Comparison of ENCODE assay signal across 8 mouse cellular contexts in genomic region chr2:127070435-127070841, GRCm38 (mm10). TPM values are rescaled to one million over a fixed set of nuclear protein-coding genes. Genes with fewer than 3 reads are reported as not detected.
DNase-seq lines count a peak whose midpoint lies in the region; ATAC-seq lines count a peak whose summit lies in the region.

Blvra (plus strand) TSS chr2:127070665.

- H3K9me3 ChIP-seq in intestine, embryonic 14.5 days (ENCODE audit: control insufficient read depth, low read length), result no peaks in the 10 kb centered on the region

- peak within 1 kb of the TSS; percentile 71 for H3K4me3 ChIP-seq in intestine, embryonic 14.5 days (ENCODE audit: low read depth, low read length)

- peak within 1 kb of the TSS; percentile 64 for H3K4me2 ChIP-seq in intestine, embryonic 14.5 days (ENCODE audit: low read length)

- intact Hi-C loops in left cerebral cortex, postnatal 14 days (cut with DNase I), result loop anchor here (5.0 kb wide), 1 partner anchor 137 kb away; the partner anchor contains the start of genes 1810024B03Rik and Snrnp200

- 0% methylated on average over 32 of the region's 32 CpGs for WGBS in intestine, embryonic 14.5 days

- DNase-seq in adrenal gland, adult 18-20 months (ENCODE audit: low spot score in 2 of 2), result peak; percentile 73 to 77
- peak; percentile 96 for DNase-seq in embryo, embryonic 11 days
- DNase-seq in gastrocnemius, postnatal 25 days, result peak; percentile 85
- DNase-seq in intestine, embryonic 14.5 days (ENCODE audit: low spot score), result peak; percentile 90
- DNase-seq in left cerebral cortex, postnatal 14 days (ENCODE audit: low spot score in 2 of 2), result peak; percentile 84 to 90
- DNase-seq in mesoderm, embryonic 11.5 days (ENCODE audit: low read depth, low spot score), result peak; percentile 95
- peak; percentile 78 to 87 for DNase-seq in right cerebral cortex, postnatal 36 days (ENCODE audit: low spot score in 2 of 2)
- DNase-seq in yolk sac, embryonic 10.5 days (ENCODE audit: low spot score), result peak; percentile 94

- peak within 1 kb of the TSS; percentile 66 for H3K9ac ChIP-seq in intestine, embryonic 14.5 days (ENCODE audit: low read length)

- no peaks in the 10 kb centered on the region; the same call in 1 of the 2 replicates for H3K4me1 ChIP-seq in intestine, embryonic 14.5 days (replicated peaks; ENCODE audit: control insufficient read depth, insufficient read depth, low read length)

- ATAC-seq in intestine, embryonic 14.5 days (replicated peaks; ENCODE audit: low FRiP score, low TSS enrichment, low read depth), result peak; percentile 98

- no peaks in the 10 kb centered on the region for H3K27me3 ChIP-seq in intestine, embryonic 14.5 days (replicated peaks; ENCODE audit: control insufficient read depth, insufficient read depth, low read length)

- H3K27ac ChIP-seq in intestine, embryonic 14.5 days (ENCODE audit: low read depth), result peak within 1 kb of the TSS; percentile 8; the same call in 1 of the 2 replicates

- H3K36me3 ChIP-seq in intestine, embryonic 14.5 days (ENCODE audit: control insufficient read depth, insufficient read depth, low read length), result peaks cover 23% of the 10 kb centered on the region

RNA-seq across cellular contexts. Expression of gene Blvra, which starts in this region (rescaled TPM):
- 10 to 100 TPM; 21.6 to 33.8 TPM for total RNA-seq in adrenal gland, adult 18-20 months (2021)
- total RNA-seq in gastrocnemius, postnatal 25 days (2021), result 10 to 100 TPM; 10.3 to 14.3 TPM
- polyA plus RNA-seq in intestine, embryonic 14.5 days (2014; fragmentation: Nextera tagmentation; extraction: Ambion mirVana), result 55.2 and 56.6 TPM in 2 replicates
- total RNA-seq in left cerebral cortex, postnatal 14 days (2021), result 10 to 100 TPM; 21.5 to 21.9 TPM

Comparison
In these comparisons a context has a peak if more than half of its experiments do, and no peak if none do; other contexts are left out.
1. Peak in every context shown above with its lines: DNase-seq, ATAC-seq, H3K4me3 ChIP-seq and H3K27ac ChIP-seq.